Mouse (Mus musculus) CH12.LX (cell line): ENCODE data around the gene Pyroxd2. TPM values are rescaled to one million over a fixed set of nuclear protein-coding genes. Genes with fewer than 3 reads are reported as not detected.
A peak's percentile ranks its signal among the peaks of the same experiment; 100 is the strongest.

Experiments
- DNase-seq: peaks from one replicate; pipeline ENCODE4 v3.0.0-alpha.2; 2013; ENCODE audit errors: extremely low read depth
- H3K27ac ChIP-seq: 2 replicates; pipeline ENCODE4 v1.5.1; 2012; ENCODE audit warnings: low read depth, mild to moderate bottlenecking, control low read depth, moderate library complexity; ENCODE audit not compliant: insufficient read depth
- H3K27me3 ChIP-seq: replicated peaks from 2 replicates; pipeline ENCODE3; 2012; ENCODE audit warnings: inconsistent platforms
- H3K36me3 ChIP-seq, 2 experiments: replicated peaks in 1 of 2; 2 replicates each; pipeline versions ENCODE3 to v1.6.1; 2012; ENCODE audit warnings: inconsistent platforms in 1 of 2, low read length in 1 of 2, mild to moderate bottlenecking in 1 of 2, mixed read lengths in 1 of 2, moderate library complexity in 1 of 2; ENCODE audit not compliant: control insufficient read depth in 1 of 2, insufficient read depth in 1 of 2
- H3K4me1 ChIP-seq, 2 experiments: 2 replicates each; pipeline ENCODE4 v1.6.1; 2012; ENCODE audit warnings: inconsistent platforms in 1 of 2, moderate library complexity in 1 of 2; ENCODE audit not compliant: insufficient read depth in 2 of 2, control insufficient read depth in 1 of 2
- H3K4me2 ChIP-seq: 2 replicates; pipeline ENCODE4 v1.6.1; 2012; ENCODE audit warnings: low read depth, mild to moderate bottlenecking, control low read depth; ENCODE audit not compliant: poor library complexity, insufficient read depth, severe bottlenecking
- H3K4me3 ChIP-seq, 3 experiments: fragments of 150-350 bp in 1 of 3; sonication (generic) in 1 of 3; replicated peaks in 1 of 3; 2 replicates each; pipeline versions ENCODE3 to v1.5.1; 2011 to 2012; ENCODE audit warnings: low read depth in 2 of 3, low read length in 2 of 3, mild to moderate bottlenecking in 2 of 3, moderate library complexity in 2 of 3, control low read depth in 1 of 3, improper control_type of control experiment in 1 of 3, inconsistent platforms in 1 of 3, mixed read lengths in 1 of 3; ENCODE audit not compliant: poor library complexity in 1 of 3
- H3K79me2 ChIP-seq: replicated peaks from 2 replicates; pipeline ENCODE4 v1.6.1; 2012; ENCODE audit warnings: mild to moderate bottlenecking, moderate library complexity; ENCODE audit not compliant: control insufficient read depth, poor library complexity, insufficient read depth, severe bottlenecking; ENCODE audit errors: extremely low read depth
- H3K9ac ChIP-seq: 2 replicates; pipeline ENCODE4 v1.6.1; 2012; ENCODE audit warnings: low read depth, mild to moderate bottlenecking, control low read depth, moderate library complexity; ENCODE audit not compliant: insufficient read depth
- H3K9me3 ChIP-seq: replicated peaks from 2 replicates; pipeline ENCODE3; 2012; ENCODE audit warnings: low read length, inconsistent platforms, mixed read lengths
- BHLHE40 ChIP-seq: IDR thresholded peaks from 2 replicates; pipeline ENCODE4 v1.6.1; 2011; ENCODE audit warnings: mild to moderate bottlenecking, low read depth, low read length, improper control_type of control experiment
- CTCF ChIP-seq, 2 experiments: IDR thresholded peaks in 1 of 2; conservative IDR thresholded peaks in 1 of 2; 2 replicates each; pipeline ENCODE4 v1.5.1; 2011 to 2012; ENCODE audit warnings: low read depth in 2 of 2, low read length in 2 of 2, improper control_type of control experiment in 1 of 2, inconsistent platforms in 1 of 2, mild to moderate bottlenecking in 1 of 2, moderate library complexity in 1 of 2
- E2F4 ChIP-seq: IDR thresholded peaks from 2 replicates; pipeline ENCODE4 v1.6.1; 2011; ENCODE audit warnings: low read depth, low read length, improper control_type of control experiment; ENCODE audit not compliant: insufficient replicate concordance
- EP300 ChIP-seq: IDR thresholded peaks from 2 replicates; pipeline ENCODE4 v1.6.1; 2011; ENCODE audit warnings: low read length, improper control_type of control experiment
- ETS1 ChIP-seq: conservative IDR thresholded peaks from 2 replicates; pipeline ENCODE4 v1.6.1; 2012; ENCODE audit warnings: low read depth, mild to moderate bottlenecking, inconsistent platforms, low read length, improper control_type of control experiment, moderate library complexity
- GABPA ChIP-seq: IDR thresholded peaks from 2 replicates; pipeline ENCODE4 v1.6.1; 2012; ENCODE audit warnings: low read depth, low read length, improper control_type of control experiment, inconsistent platforms; ENCODE audit not compliant: insufficient replicate concordance
- HCFC1 ChIP-seq: IDR thresholded peaks from 2 replicates; pipeline ENCODE4 v1.6.1; 2012; ENCODE audit warnings: low read depth, mild to moderate bottlenecking, inconsistent platforms, low read length, improper control_type of control experiment
- JUN ChIP-seq: IDR thresholded peaks from 2 replicates; pipeline ENCODE4 v1.6.1; 2011; ENCODE audit warnings: low read depth, mild to moderate bottlenecking, low read length, improper control_type of control experiment, moderate library complexity; ENCODE audit not compliant: insufficient read depth
- MAZ ChIP-seq: IDR thresholded peaks from 2 replicates; pipeline ENCODE4 v1.6.1; 2012; ENCODE audit warnings: low read depth, mild to moderate bottlenecking, inconsistent platforms, low read length, improper control_type of control experiment, moderate library complexity
- MXI1 ChIP-seq: IDR thresholded peaks from 2 replicates; pipeline ENCODE4 v1.6.1; 2011; ENCODE audit warnings: mild to moderate bottlenecking, low read depth, low read length, improper control_type of control experiment
- NRF1 ChIP-seq: IDR thresholded peaks from 2 replicates; pipeline ENCODE4 v1.6.1; 2014; ENCODE audit warnings: low read depth, mild to moderate bottlenecking, inconsistent platforms, low read length, improper control_type of control experiment, moderate library complexity
- POLR2A ChIP-seq: IDR thresholded peaks from 2 replicates; pipeline ENCODE4 v1.6.1; 2011; ENCODE audit warnings: low read depth, mild to moderate bottlenecking, improper control_type of control experiment, low read length
- RAD21 ChIP-seq: IDR thresholded peaks from 2 replicates; pipeline ENCODE4 v1.6.1; 2011; ENCODE audit warnings: low read depth, mild to moderate bottlenecking, low read length, improper control_type of control experiment, moderate library complexity
- RCOR1 ChIP-seq: conservative IDR thresholded peaks from 2 replicates; pipeline ENCODE4 v1.6.1; 2012; ENCODE audit warnings: low read depth, mild to moderate bottlenecking, inconsistent platforms, low read length, improper control_type of control experiment
- SMC3 ChIP-seq: IDR thresholded peaks from 2 replicates; pipeline ENCODE4 v1.6.1; 2011; ENCODE audit warnings: low read depth, low read length, improper control_type of control experiment
- TBP ChIP-seq: conservative IDR thresholded peaks from 2 replicates; pipeline ENCODE4 v1.6.1; 2011; ENCODE audit warnings: low read depth, low read length, improper control_type of control experiment
- TCF12 ChIP-seq: IDR thresholded peaks from 2 replicates; pipeline ENCODE4 v1.6.1; 2014; ENCODE audit warnings: low read depth, mild to moderate bottlenecking, inconsistent platforms, low read length, improper control_type of control experiment
- USF1 ChIP-seq: IDR thresholded peaks from 2 replicates; pipeline ENCODE4 v1.6.1; 2014; ENCODE audit warnings: low read depth, mild to moderate bottlenecking, inconsistent platforms, low read length, improper control_type of control experiment
- ZC3H11A ChIP-seq: IDR thresholded peaks from 2 replicates; pipeline ENCODE4 v1.6.1; 2012; ENCODE audit warnings: low read depth, mild to moderate bottlenecking, inconsistent platforms, low read length, improper control_type of control experiment
- ZKSCAN1 ChIP-seq: IDR thresholded peaks from 2 replicates; pipeline ENCODE4 v1.6.1; 2012; ENCODE audit warnings: low read depth, inconsistent platforms, low read length, improper control_type of control experiment, borderline replicate concordance
- dilution Hi-C: fragments of 300-500 bp; cut with MboI; formaldehyde crosslinking; loops from 2 replicates; pipeline ENCODE4 v1.14.3; 2020; ENCODE audit warnings: low sequenced_read_pairs; ENCODE audit not compliant: extremely low pct_unique_long_range_greater_than_20kb, extremely low pct_ligation_motif_present
- in situ Hi-C: fragments of 300-500 bp; cut with MboI; formaldehyde crosslinking; loops from 3 replicates; pipeline ENCODE4 v1.14.3; 2019; ENCODE audit warnings: low sequenced_read_pairs, low pct_ligation_motif_present, low pct_unique_long_range_greater_than_20kb, mixed read lengths
- polyA plus RNA-seq: library from polyadenylated mRNA; unstranded; fragments of >175 nt; gene quantifications from 2 replicates; pipeline ENCODE4 v1.2.1, GENCODE M21; 2012; ENCODE audit warnings: low read depth; ENCODE audit not compliant: insufficient read length
- total RNA-seq, 2 experiments: library from RNA; depleted of rRNA; stranded (reverse); fragments of 300-350 nt in 1 of 2; fragments of >200 nt in 1 of 2; gene quantifications; 2 replicates each; pipeline ENCODE4 v1.2.3; 2012 to 2014

Gene Pyroxd2
- total and polyA plus RNA-seq, 3 experiments: 0.10 TPM; not detected in 2

- H3K27ac ChIP-seq: no peak overlapping the region
- H3K9ac ChIP-seq: no peak overlapping the region
- H3K4me3 ChIP-seq: no peak overlapping the region
- no peak overlapping the region for H3K4me2 ChIP-seq
- peaks cover 0 to 20% of the 10 kb centered on the region in 2 experiments; a peak in 2 of 4 replicates for H3K4me1 ChIP-seq
- no peaks in the 10 kb centered on the region for H3K36me3 ChIP-seq
- H3K9me3 ChIP-seq: no peaks in the 10 kb centered on the region
- dilution Hi-C loops: no loop called here
- peak; percentile 27 for DNase-seq
- no peaks in the 10 kb centered on the region for H3K79me2 ChIP-seq
- in situ Hi-C loops: no loop called here
- TF ChIP-seq POLR2A (no peak), E2F4 (no peak), CTCF (conservative IDR thresholded peaks at IDR 0.05 in 1 of 2, IDR thresholded peaks at IDR 0.05 in 1 of 2; ENCODE audit: low read depth in 2 of 2, low read length in 2 of 2) (peak in 1 of 2 experiments; percentile 72; a peak in 2 of 4 replicates), ETS1 (no peak), USF1 (no peak), TBP (no peak), MAZ (no peak), BHLHE40 (peak; percentile 37; the same call in 1 of the 2 replicates), SMC3 (peak; percentile 50), RAD21 (peak; percentile 56)
- peaks cover 2% of the 10 kb centered on the region for H3K27me3 ChIP-seq
Measured at GRCm38 (mm10) chr19:42744162-42744586, 8.4 kb downstream of the Pyroxd2 start.

- TF ChIP-seq MAZ: no peak
- no peak for TF ChIP-seq POLR2A
- TF ChIP-seq HCFC1: no peak
- TF ChIP-seq ZKSCAN1: no peak
- no peak for TF ChIP-seq GABPA
- no peak for TF ChIP-seq TCF12
- TF ChIP-seq EP300: no peak
- TF ChIP-seq ZC3H11A: no peak
- no peak for TF ChIP-seq NRF1
- no peak for TF ChIP-seq RCOR1
- TF ChIP-seq JUN: no peak
- no peak for TF ChIP-seq USF1
- TF ChIP-seq MXI1: no peak
Measured at GRCm38 (mm10) chr19:42743261-42743660, 9.3 kb downstream of the Pyroxd2 start.

More at GRCm38 (mm10) chr19:42743261-42743660, 9.3 kb downstream of the Pyroxd2 start:
- Histone ChIP-seq H3K9me3 (no peaks in the 10 kb centered on the region), H3K4me3 (no peak overlapping the region), H3K27me3 (peaks cover 2% of the 10 kb centered on the region), H3K27ac (no peak overlapping the region), H3K36me3 (no peaks in the 10 kb centered on the region), H3K4me2 (no peak overlapping the region), H3K79me2 (no peaks in the 10 kb centered on the region), H3K4me1 (peaks cover 0 to 20% of the 10 kb centered on the region in 2 experiments; a peak in 2 of 4 replicates), H3K9ac (no peak overlapping the region)
- in situ Hi-C loops (no loop called here), dilution Hi-C loops (no loop called here)
- no peak for DNase-seq
